ENCODE assay signal across 22 mouse cellular contexts in the genomic region with DNA sequence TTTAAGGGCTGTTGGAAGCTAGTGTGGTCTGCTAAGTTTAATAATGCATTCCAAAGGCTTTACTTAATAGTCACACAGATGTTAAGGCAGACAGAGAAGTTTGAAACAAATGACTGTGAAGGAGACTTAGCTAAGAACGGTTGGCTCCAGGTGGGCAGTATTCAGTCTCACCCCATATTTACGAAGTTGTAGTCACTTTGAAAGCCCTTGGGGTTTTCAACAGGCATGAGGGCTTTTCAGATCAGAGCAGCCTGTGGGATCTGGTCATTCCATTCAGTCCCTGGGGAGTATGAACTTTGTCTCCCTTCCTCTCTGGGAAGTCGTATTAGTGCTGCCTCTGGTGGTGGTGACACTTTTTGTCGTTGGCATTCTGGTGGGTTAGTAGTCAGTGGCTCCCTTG. TPM values are rescaled to one million over a fixed set of nuclear protein-coding genes. Genes with fewer than 3 reads are reported as not detected.
A peak's percentile ranks its signal among the peaks of the same experiment; 100 is the strongest.
DNase-seq lines count a peak whose midpoint lies in the region; ATAC-seq and TF ChIP-seq lines count a peak whose summit lies in the region.
"Had no signal": no experiment of that assay in that cellular context is flagged by ENCODE, and none has a peak within 500 bp of the region (broad histone marks: within the 10 kb centered on the region; RNA-seq: fewer than 3 reads in every experiment).

No protein-coding gene starts in this region.

- H3K4me2 ChIP-seq in hindbrain, postnatal 0 days (ENCODE audit: low read depth, low read length), result no peak overlapping the region
- no peak overlapping the region for H3K4me2 ChIP-seq in hindbrain, embryonic 16.5 days (ENCODE audit: low read length)
- H3K4me2 ChIP-seq in lung, embryonic 16.5 days (ENCODE audit: low read depth, low read length), result no peak overlapping the region
- no peak overlapping the region for H3K4me2 ChIP-seq in kidney, embryonic 15.5 days
- H3K4me2 ChIP-seq: forebrain, embryonic 13.5 days; heart, embryonic 13.5 days had no signal

- ATAC-seq in hindbrain, postnatal 0 days, result no peak
- ATAC-seq in hindbrain, embryonic 16.5 days, result no peak
- ATAC-seq in lung, embryonic 16.5 days (ENCODE audit: low read depth), result peak; percentile 62
- ATAC-seq in kidney, embryonic 15.5 days (replicated peaks; ENCODE audit: low FRiP score), result no peak
- ATAC-seq: forebrain, embryonic 13.5 days had no signal

- peak; percentile 9; the same call in 1 of the 2 replicates for TF ChIP-seq CTCF in hindbrain, postnatal 0 days (IDR thresholded peaks at IDR 0.05; ENCODE audit: low read depth)

- no peak overlapping the region for H3K27ac ChIP-seq in hindbrain, postnatal 0 days
- H3K27ac ChIP-seq in hindbrain, embryonic 16.5 days (ENCODE audit: low read depth, low read length), result no peak overlapping the region
- H3K27ac ChIP-seq in lung, embryonic 16.5 days (ENCODE audit: low read length), result peak overlapping the region; percentile 43
- no peak overlapping the region for H3K27ac ChIP-seq in kidney, embryonic 15.5 days
- H3K27ac ChIP-seq: embryonic facial prominence, embryonic 10.5 days; forebrain, embryonic 13.5 days; gastrocnemius, adult 2 months; heart, embryonic 13.5 days had no signal

- no peak overlapping the region for H3K4me3 ChIP-seq in hindbrain, postnatal 0 days (ENCODE audit: low read length)
- H3K4me3 ChIP-seq in hindbrain, embryonic 16.5 days (ENCODE audit: low read length), result no peak overlapping the region
- no peak overlapping the region for H3K4me3 ChIP-seq in lung, embryonic 16.5 days (ENCODE audit: low read length)
- no peak overlapping the region for H3K4me3 ChIP-seq in kidney, embryonic 15.5 days (replicated peaks)
- H3K4me3 ChIP-seq: embryonic facial prominence, embryonic 10.5 days; forebrain, embryonic 13.5 days; gastrocnemius, adult 2 months; heart, embryonic 13.5 days had no signal

- no peaks in the 10 kb centered on the region for H3K9me3 ChIP-seq in hindbrain, postnatal 0 days (ENCODE audit: low read length)
- no peaks in the 10 kb centered on the region for H3K9me3 ChIP-seq in hindbrain, embryonic 16.5 days (ENCODE audit: control insufficient read depth, low read length)
- no peaks in the 10 kb centered on the region for H3K9me3 ChIP-seq in lung, embryonic 16.5 days (ENCODE audit: control insufficient read depth, low read length)
- no peaks in the 10 kb centered on the region for H3K9me3 ChIP-seq in kidney, embryonic 15.5 days (replicated peaks)
- H3K9me3 ChIP-seq: embryonic facial prominence, embryonic 10.5 days; forebrain, embryonic 13.5 days; heart, embryonic 13.5 days had no signal

- no peaks in the 10 kb centered on the region for H3K36me3 ChIP-seq in hindbrain, postnatal 0 days (ENCODE audit: insufficient read depth, low read length)
- H3K36me3 ChIP-seq in hindbrain, embryonic 16.5 days (ENCODE audit: control insufficient read depth, insufficient read depth, low read length), result no peaks in the 10 kb centered on the region
- no peaks in the 10 kb centered on the region for H3K36me3 ChIP-seq in lung, embryonic 16.5 days (ENCODE audit: control insufficient read depth, insufficient read depth, low read length)
- H3K36me3 ChIP-seq in kidney, embryonic 15.5 days, result no peaks in the 10 kb centered on the region
- H3K36me3 ChIP-seq: embryonic facial prominence, embryonic 10.5 days; heart, embryonic 13.5 days had no signal

- DNase-seq in hindbrain, postnatal 0 days (ENCODE audit: low spot score), result no peak
- peak; percentile 26 for DNase-seq in 3T3-L1 (ENCODE audit: low read depth, low spot score)
- DNase-seq in lung, postnatal 36 days, result peak; percentile 18
- no peak for DNase-seq in testis, postnatal 10 days (ENCODE audit: low spot score)
- DNase-seq in kidney, postnatal 10 days, result no peak
- DNase-seq: adrenal gland, adult 8-10 months; adrenal gland, postnatal 36 days; cerebellum, adult 2 months; cerebellum, postnatal 10 days; gastrocnemius, adult 2 months; gastrocnemius, postnatal 36 days; heart, adult 11 months; heart, postnatal 36 days had no signal

- 63% methylated on average over 4 of the region's 4 CpGs for WGBS in hindbrain, postnatal 0 days
- 56% methylated on average over 4 of the region's 4 CpGs for WGBS in hindbrain, embryonic 16.5 days
- 19% methylated on average over 4 of the region's 4 CpGs for WGBS in lung, embryonic 16.5 days
- 47% methylated on average over 4 of the region's 4 CpGs for WGBS in kidney, embryonic 15.5 days

- no peaks in the 10 kb centered on the region for H3K4me1 ChIP-seq in hindbrain, postnatal 0 days (ENCODE audit: insufficient read depth, low read length)
- no peaks in the 10 kb centered on the region for H3K4me1 ChIP-seq in hindbrain, embryonic 16.5 days (ENCODE audit: control insufficient read depth, insufficient read depth, low read depth, low read length)
- H3K4me1 ChIP-seq in lung, embryonic 16.5 days (replicated peaks; ENCODE audit: control insufficient read depth, insufficient read depth, low read length), result no peaks in the 10 kb centered on the region; the same call in 1 of the 2 replicates
- no peaks in the 10 kb centered on the region for H3K4me1 ChIP-seq in kidney, embryonic 15.5 days
- H3K4me1 ChIP-seq: embryonic facial prominence, embryonic 10.5 days; forebrain, embryonic 13.5 days; heart, embryonic 13.5 days had no signal

- H3K27me3 ChIP-seq in hindbrain, postnatal 0 days (ENCODE audit: insufficient read depth, low read length), result no peaks in the 10 kb centered on the region
- no peaks in the 10 kb centered on the region for H3K27me3 ChIP-seq in hindbrain, embryonic 16.5 days (replicated peaks; ENCODE audit: control insufficient read depth, insufficient read depth, low read length)
- no peaks in the 10 kb centered on the region for H3K27me3 ChIP-seq in lung, embryonic 16.5 days (ENCODE audit: control insufficient read depth, insufficient read depth, low read depth, low read length)
- H3K27me3 ChIP-seq in kidney, embryonic 15.5 days, result no peaks in the 10 kb centered on the region
- H3K27me3 ChIP-seq: forebrain, embryonic 13.5 days; heart, embryonic 13.5 days had no signal

- H3K9ac ChIP-seq in hindbrain, postnatal 0 days (replicated peaks; ENCODE audit: low read length), result no peak overlapping the region
- H3K9ac ChIP-seq in hindbrain, embryonic 16.5 days (ENCODE audit: low read depth, low read length), result no peak overlapping the region
- H3K9ac ChIP-seq in lung, embryonic 16.5 days (ENCODE audit: low read length), result no peak overlapping the region
- no peak overlapping the region for H3K9ac ChIP-seq in kidney, embryonic 15.5 days
- H3K9ac ChIP-seq: forebrain, embryonic 13.5 days; heart, embryonic 13.5 days had no signal

RNA-seq across cellular contexts. Expression of a gene that starts 9.1 kb away (rescaled TPM):
- 1.4 and 2.1 TPM in 2 replicates for total RNA-seq in hindbrain, postnatal 0 days (2014; rRNA removed)
- polyA plus RNA-seq in hindbrain, postnatal 0 days (2015; fragmentation: Nextera tagmentation; extraction: Ambion mirVana), result 1.8 and 2.1 TPM in 2 replicates
- 0.74 and 1.6 TPM in 2 replicates for polyA plus RNA-seq in hindbrain, embryonic 16.5 days (2015; fragmentation: Nextera tagmentation; extraction: Ambion mirVana)
- 0.28 and 0.49 TPM in 2 replicates for polyA plus RNA-seq in lung, embryonic 16.5 days (2015; fragmentation: Nextera tagmentation; extraction: Ambion mirVana)
- not detected in 2 replicates for polyA plus RNA-seq in kidney, embryonic 15.5 days (2015; fragmentation: Nextera tagmentation; extraction: Ambion mirVana)
- total RNA-seq: adrenal gland, postnatal 36 days; gastrocnemius, adult 2 months; gastrocnemius, postnatal 36 days; heart, postnatal 36 days had no signal
- polyA plus RNA-seq: C2C12; embryonic facial prominence, embryonic 14.5 days; heart, embryonic 13.5 days; heart, postnatal 0 days had no signal

Comparison
In these comparisons a context has a peak if more than half of its experiments do, and no peak if none do; other contexts are left out.
1. DNase-seq: peak in 3T3-L1 (single experiment) and lung, postnatal 36 days (single experiment); none in hindbrain, postnatal 0 days (single experiment), testis, postnatal 10 days (single experiment) and kidney, postnatal 10 days (single experiment).